Mouse (Mus musculus) thymus, adult 2 months (tissue): ENCODE measurements around the gene Trmt13.

ENCODE experiments used
- CTCF ChIP-seq: fragments of 200-500 bp; IDR thresholded peaks from 2 replicates; pipeline ENCODE4 v1.5.1; 2012; ENCODE audit warnings: mild to moderate bottlenecking, control low read depth, low read length, moderate library complexity, borderline replicate concordance; ENCODE audit not compliant: control insufficient read depth, poor library complexity, insufficient read depth; ENCODE audit errors: extremely low read depth
- POLR2A ChIP-seq: fragments of 200-500 bp; IDR thresholded peaks from 2 replicates; pipeline ENCODE4 v1.6.1; 2012; ENCODE audit warnings: mild to moderate bottlenecking, low read length, control low read depth, moderate library complexity; ENCODE audit not compliant: control insufficient read depth, poor library complexity, insufficient read depth; ENCODE audit errors: extremely low read depth

- TF ChIP-seq POLR2A = no peak
- TF ChIP-seq CTCF = no peak
These were observed 1.1 kb upstream of the Trmt13 start for GRCm38 (mm10) chr3:116615318-116616068.
